Mouse (Mus musculus) CD4-positive helper T cell, adult 2 months (primary cell): ENCODE measurements around the gene Lrrc7.

Experiments
- DNase-seq: peaks from one replicate; pipeline ENCODE4 v3.0.0-alpha.2; 2012; ENCODE audit warnings: low read depth, missing footprints, low spot score

The Lrrc7 gene

DNA sequence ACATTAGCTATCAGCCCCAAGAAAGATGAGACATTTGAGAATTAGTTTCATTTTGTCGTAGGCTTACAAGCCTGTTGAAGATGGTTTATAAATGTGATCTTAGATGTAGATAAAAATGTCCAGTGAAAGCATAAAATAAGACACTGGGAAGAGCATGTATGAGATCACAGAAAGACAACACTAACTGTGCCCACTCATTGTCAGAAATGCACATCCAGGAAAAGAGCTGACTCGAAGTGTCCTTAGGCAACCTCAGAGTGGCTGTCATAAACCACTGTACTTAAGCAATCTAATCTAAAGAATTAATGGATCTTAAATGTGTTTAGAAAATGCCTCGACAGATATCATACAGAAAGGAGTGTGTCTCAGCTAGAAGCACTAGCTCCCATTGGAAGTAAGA lies 196.2 kb downstream of the Lrrc7 start:
- no peak for DNase-seq

- no peak for DNase-seq
Measured at GRCm38 (mm10) chr3:158362091-158362490, 199.9 kb downstream of the Lrrc7 start.

- no peak for DNase-seq
Measured at GRCm38 (mm10) chr3:158356706-158357105, 205.3 kb downstream of the Lrrc7 start.

DNA sequence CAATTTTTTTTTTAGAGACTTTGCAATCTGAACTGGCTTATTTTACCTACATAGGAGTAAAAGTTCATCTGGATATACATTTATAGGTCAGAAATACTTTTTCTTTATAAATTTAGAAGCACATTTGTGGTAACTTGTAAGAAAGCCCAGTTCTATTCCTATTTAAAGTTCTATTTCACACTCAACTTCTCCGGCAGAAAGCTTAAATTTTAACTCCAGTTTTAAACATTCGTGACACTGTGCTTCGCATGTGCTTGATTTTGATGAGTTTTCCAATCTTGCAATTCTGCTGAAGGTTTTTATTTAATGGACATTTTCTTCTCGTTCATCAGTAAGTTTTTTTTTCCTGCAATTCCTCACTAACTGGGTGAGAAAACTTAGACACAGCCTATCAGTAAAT lies 205.8 kb downstream of the Lrrc7 start:
- no peak for DNase-seq

- DNase-seq, result no peak
Measured at GRCm38 (mm10) chr3:158340808-158341207, 221.2 kb downstream of the Lrrc7 start.

- no peak for DNase-seq
Measured at GRCm38 (mm10) chr3:158330085-158330484, 231.9 kb downstream of the Lrrc7 start.

DNA sequence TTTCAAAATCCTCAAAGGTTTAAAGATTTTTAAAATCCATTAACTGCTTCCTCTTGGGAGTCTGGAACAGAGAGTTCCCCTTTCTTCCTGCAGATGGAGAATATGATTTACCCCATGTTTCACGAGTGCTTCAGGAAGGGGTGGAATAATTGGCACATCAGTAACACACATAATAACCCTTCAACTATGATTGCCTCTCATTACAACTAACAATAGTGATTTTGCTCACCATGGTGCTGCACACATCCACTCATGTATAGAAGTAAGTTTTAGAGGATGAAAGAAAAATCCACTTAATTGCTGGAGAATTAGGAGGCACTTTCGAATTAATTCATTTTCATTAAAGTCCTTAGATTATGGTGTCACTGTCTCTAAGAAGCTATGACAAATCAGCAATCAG lies 251.6 kb downstream of the Lrrc7 start:
- no peak for DNase-seq

DNA sequence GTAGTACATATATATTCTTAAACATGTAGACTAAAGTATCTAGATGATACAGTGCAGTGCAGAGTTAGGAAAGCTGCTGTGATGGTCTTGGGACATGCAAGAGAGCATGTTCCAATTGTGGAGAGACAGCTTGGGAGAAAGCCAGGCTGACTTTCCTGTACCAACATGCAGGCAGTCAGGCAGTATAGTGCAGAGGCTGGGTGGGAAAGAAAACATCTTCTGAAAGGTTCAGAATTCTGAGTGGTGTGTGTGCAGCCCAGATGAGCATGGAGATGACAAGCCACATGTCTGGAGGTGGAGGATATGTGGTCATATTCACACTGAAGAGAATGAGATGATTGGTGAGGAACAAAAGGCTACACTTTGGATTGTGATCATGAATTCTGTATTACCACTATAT lies 254.6 kb downstream of the Lrrc7 start:
- DNase-seq, result no peak

DNA sequence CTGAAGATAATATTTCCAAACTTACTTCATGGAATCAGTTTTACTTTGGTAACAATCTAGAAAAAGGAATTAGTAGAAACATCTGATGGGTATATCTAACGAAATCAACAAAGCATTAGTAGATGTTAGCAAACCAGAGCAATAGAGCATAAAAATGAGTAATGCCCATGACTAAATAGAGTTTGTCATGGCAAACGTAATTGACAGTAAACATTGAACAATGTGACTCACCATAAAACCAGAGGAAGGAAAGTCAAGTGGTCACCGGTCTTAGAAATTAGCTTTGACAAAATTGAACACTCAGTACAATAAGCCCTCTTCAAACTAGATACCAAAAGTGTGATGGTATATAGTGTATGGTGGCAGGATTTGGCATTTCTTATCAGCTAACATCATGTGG lies 263.3 kb downstream of the Lrrc7 start:
- DNase-seq, result no peak

GRCm38 (mm10) chr3:158295041-158295440 lies 267.0 kb downstream of the Lrrc7 start:
- DNase-seq, result no peak

- DNase-seq, result no peak
Measured at GRCm38 (mm10) chr3:158284431-158284830, 277.6 kb downstream of the Lrrc7 start.

- DNase-seq, result no peak
Measured at GRCm38 (mm10) chr3:158278631-158279030, 283.4 kb downstream of the Lrrc7 start.

DNA sequence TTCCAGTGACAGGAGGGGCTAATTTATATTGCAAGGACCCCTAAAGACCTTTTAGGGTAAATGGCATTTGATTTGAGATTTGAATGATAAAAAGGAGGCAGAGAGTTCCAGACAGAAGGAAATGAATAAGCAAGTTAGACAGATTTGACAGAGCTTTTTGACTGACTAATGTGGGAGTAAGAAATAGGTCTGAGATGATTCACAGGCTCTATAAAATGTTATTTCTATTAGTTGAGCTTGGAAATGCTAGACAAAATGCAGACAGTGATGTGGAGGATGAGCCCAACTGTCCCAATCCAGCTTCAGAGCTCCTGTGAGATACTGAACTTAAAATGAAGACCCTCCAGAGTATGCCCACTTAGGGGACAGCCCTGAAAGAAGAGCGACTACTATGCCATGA lies 289.3 kb downstream of the Lrrc7 start:
- no peak for DNase-seq

GRCm38 (mm10) chr3:158270887-158271286 lies 291.1 kb downstream of the Lrrc7 start:
- no peak for DNase-seq

- DNase-seq, result no peak
Measured at GRCm38 (mm10) chr3:158252576-158252975, 309.4 kb downstream of the Lrrc7 start.

- no peak for DNase-seq
Measured at GRCm38 (mm10) chr3:158247672-158248071, 314.3 kb downstream of the Lrrc7 start.

DNA sequence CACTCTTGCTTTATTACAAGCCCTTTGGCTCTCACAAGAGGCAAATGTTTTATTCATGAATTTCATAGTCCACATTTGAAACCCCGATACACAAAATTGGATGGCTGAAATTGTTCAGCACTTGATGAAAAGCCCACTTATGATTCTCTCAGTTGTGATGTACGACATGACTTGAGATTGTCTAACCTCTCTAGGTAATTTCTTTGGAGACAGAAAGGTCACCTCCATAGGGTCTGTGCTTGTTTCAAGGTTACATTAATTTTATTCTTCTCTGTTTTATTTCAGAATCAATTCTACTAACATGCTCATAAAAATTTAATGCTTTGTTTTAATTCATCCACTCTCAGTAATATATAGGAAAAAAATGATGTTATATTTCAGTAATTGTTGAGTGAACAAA lies 351.4 kb downstream of the Lrrc7 start:
- DNase-seq, result no peak

DNA sequence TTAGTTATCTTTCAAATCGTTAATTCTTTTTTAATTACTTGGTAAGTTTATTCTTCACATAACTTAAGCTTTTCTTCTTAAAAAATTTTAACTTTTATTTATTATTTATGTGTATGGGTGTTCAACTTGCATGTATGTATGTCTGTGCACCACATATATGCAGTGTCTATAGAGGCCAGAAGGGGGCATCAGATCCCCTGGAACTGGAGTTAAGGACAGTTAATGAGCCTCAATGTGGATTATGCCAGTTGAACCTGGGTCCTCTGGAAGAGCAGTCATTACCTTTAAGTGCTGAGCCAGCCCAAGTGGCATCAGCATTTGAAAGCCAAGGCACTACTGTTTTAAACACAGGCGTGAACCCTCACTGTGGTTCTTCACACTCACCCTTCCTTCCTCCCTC lies 352.0 kb downstream of the Lrrc7 start:
- no peak for DNase-seq

GRCm38 (mm10) chr3:158207840-158208239 lies 354.2 kb downstream of the Lrrc7 start:
- DNase-seq, result no peak

GRCm38 (mm10) chr3:158202776-158203175 lies 359.2 kb downstream of the Lrrc7 start:
- no peak for DNase-seq

DNA sequence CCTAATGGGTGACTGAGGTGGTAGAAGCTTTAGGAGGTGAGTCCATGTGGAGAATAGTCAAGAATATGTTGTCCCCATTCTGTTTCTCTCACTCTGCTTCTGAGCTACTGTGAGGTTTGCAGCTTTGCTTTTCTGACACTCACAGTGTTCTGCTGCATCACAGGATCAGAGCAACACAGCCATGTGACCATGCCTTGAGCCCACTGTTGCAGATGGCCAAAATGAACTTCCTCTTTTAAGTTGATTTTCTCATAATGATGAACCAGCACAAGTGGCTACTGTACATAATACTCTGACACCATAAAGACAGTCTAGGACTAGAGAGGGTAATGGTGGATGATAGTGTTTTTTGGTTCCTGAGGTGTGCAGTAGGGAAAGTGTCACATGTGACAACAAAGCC lies 366.6 kb downstream of the Lrrc7 start:
- DNase-seq, result no peak

- no peak for DNase-seq
Measured at GRCm38 (mm10) chr3:158193229-158193628, 368.8 kb downstream of the Lrrc7 start.

DNA sequence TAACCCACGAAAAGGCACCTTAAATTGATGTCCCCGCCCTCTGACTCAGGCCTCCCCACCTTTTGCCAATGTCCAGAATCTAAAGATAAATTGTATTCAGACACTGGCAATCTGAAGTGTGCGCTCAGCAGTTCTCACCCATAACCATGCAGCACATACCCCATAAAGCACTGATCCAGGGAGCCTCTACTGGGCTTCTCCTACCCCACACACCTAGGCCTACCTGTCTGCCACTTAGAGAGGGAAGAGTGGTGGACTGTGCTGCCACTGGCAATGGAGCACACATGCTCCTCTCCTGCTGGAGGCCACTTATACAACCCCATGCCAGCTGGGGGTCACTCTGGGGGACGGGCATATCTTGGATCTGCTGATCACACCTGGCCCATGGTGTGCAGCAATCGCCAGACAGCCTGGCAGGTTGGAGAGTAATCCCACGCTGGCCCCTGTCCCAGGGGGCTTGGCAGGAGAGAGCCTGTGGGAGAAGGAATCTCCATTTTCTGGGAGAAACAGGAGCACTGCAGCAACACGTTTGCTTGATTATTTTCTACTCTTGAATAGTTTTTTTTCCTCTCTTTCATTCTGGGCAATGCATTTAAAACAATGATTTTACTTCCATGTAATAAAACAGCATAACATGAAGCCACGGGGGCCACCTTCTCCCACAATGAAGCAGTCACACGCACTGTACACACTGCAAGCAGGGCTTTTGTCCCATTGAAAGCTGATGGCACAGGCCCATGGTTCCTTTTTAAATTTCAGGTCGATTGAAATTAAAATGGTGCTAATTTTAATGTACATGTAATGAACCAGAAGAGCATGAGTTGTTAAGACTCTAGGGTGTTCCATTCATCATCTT lies 386.9 kb downstream of the Lrrc7 start:
- no peak for DNase-seq

DNA sequence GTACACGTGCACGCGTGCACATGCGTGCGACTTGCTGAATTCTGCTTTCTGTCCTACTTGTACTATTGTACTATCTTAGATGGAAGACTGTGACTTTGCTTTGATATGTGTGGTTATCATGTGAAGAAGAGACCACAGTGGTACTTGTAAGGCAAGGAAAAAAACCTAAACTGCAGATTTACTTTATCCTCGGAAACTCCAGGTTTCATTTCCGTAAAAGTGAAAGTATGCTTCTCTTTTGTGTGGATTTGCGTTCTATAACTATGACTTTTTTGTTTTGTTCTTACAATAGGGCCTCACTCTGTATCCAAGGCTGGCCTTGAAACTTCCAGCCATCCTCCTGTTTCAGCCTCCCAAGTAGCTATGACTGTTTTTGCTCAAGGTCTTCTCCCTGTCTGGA lies 392.8 kb downstream of the Lrrc7 start:
- no peak for DNase-seq
